Mouse (Mus musculus): ENCODE data around the gene Samd8. TPM values are rescaled to one million over a fixed set of nuclear protein-coding genes. Genes with fewer than 3 reads are reported as not detected.

The Samd8 gene
- polyA plus RNA-seq, 1 experiment: 0.47 TPM

GRCm38 (mm10) chr14:21813847-21814246, 63.5 kb downstream of the Samd8 start:
- Histone ChIP-seq H3K9me3 (ENCODE audit: control insufficient read depth, low read length) (no peaks in the 10 kb centered on the region), H3K27me3 (ENCODE audit: control insufficient read depth) (no peaks in the 10 kb centered on the region), H3K36me3 (ENCODE audit: control insufficient read depth) (no peaks in the 10 kb centered on the region), H3K4me3 (replicated peaks) (no peak overlapping the region), H3K4me1 (ENCODE audit: control insufficient read depth) (peaks cover 28% of the 10 kb centered on the region)
- TF ChIP-seq TAL1 (IDR thresholded peaks at IDR 0.05; ENCODE audit: low read length) (no peak), GATA1 (IDR thresholded peaks at IDR 0.05; ENCODE audit: low read length) (no peak)

DNA sequence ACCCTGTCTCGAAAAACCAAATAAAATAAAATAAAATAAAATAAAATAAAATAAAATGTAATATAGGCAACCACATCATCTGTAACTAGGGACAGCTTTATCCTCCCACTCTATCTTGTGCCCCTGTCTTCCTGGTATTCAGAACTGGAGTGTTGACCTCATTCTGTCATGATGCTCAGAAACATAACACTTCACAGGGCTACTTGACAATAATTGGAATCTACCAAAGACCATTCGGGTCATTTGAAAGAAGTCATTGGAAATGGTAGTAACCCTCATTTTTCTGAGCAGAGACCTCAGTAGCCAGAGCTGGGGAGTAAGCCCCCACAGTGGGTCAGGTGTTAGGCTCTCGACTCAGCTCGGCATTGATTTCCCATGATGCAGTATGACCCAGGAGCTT, 64.3 kb downstream of the Samd8 start:
- no peak for TF ChIP-seq GATA1 (IDR thresholded peaks at IDR 0.05; ENCODE audit: low read length)
- TF ChIP-seq TAL1 (IDR thresholded peaks at IDR 0.05; ENCODE audit: low read length): no peak
- H3K9me3 ChIP-seq (ENCODE audit: control insufficient read depth, low read length): no peaks in the 10 kb centered on the region
- no peaks in the 10 kb centered on the region for H3K36me3 ChIP-seq (ENCODE audit: control insufficient read depth)
- no peak overlapping the region for H3K4me3 ChIP-seq (replicated peaks)
- peaks cover 28% of the 10 kb centered on the region for H3K4me1 ChIP-seq (ENCODE audit: control insufficient read depth)
- H3K27me3 ChIP-seq (ENCODE audit: control insufficient read depth): no peaks in the 10 kb centered on the region

GRCm38 (mm10) chr14:21816255-21816654, 65.9 kb downstream of the Samd8 start:
- no peak overlapping the region for H3K4me3 ChIP-seq (replicated peaks)
- H3K4me1 ChIP-seq (ENCODE audit: control insufficient read depth): peaks cover 31% of the 10 kb centered on the region
- no peaks in the 10 kb centered on the region for H3K36me3 ChIP-seq (ENCODE audit: control insufficient read depth)
- no peaks in the 10 kb centered on the region for H3K9me3 ChIP-seq (ENCODE audit: control insufficient read depth, low read length)
- no peak for TF ChIP-seq GATA1 (IDR thresholded peaks at IDR 0.05; ENCODE audit: low read length)
- TF ChIP-seq TAL1 (IDR thresholded peaks at IDR 0.05; ENCODE audit: low read length): no peak
- H3K27me3 ChIP-seq (ENCODE audit: control insufficient read depth): no peaks in the 10 kb centered on the region

DNA sequence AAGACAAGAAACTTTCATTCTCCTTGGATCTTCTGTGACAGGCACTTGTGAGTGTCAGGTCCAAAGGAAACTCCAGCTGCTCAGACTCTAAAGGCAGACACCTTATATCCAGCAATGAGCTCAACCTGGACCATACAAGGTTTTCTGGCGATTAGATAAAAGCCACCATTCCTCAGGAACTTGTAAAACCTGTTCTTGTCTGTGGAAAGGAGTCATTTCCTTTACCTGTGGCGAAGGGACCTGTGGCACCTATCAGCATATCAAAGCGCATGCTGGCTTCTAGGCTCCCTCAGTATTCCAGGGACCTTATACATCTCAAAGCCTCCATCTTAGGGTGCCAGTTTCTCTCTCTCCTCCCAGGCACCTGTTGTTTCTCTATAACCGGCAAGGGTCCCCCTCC, 67.1 kb downstream of the Samd8 start:
- TF ChIP-seq GATA1 (IDR thresholded peaks at IDR 0.05; ENCODE audit: low read length): no peak
- TF ChIP-seq TAL1 (IDR thresholded peaks at IDR 0.05; ENCODE audit: low read length): no peak
- Histone ChIP-seq H3K4me1 (ENCODE audit: control insufficient read depth) (peaks cover 33% of the 10 kb centered on the region), H3K36me3 (ENCODE audit: control insufficient read depth) (no peaks in the 10 kb centered on the region), H3K4me3 (replicated peaks) (no peak overlapping the region), H3K9me3 (ENCODE audit: control insufficient read depth, low read length) (no peaks in the 10 kb centered on the region), H3K27me3 (ENCODE audit: control insufficient read depth) (no peaks in the 10 kb centered on the region)

DNA sequence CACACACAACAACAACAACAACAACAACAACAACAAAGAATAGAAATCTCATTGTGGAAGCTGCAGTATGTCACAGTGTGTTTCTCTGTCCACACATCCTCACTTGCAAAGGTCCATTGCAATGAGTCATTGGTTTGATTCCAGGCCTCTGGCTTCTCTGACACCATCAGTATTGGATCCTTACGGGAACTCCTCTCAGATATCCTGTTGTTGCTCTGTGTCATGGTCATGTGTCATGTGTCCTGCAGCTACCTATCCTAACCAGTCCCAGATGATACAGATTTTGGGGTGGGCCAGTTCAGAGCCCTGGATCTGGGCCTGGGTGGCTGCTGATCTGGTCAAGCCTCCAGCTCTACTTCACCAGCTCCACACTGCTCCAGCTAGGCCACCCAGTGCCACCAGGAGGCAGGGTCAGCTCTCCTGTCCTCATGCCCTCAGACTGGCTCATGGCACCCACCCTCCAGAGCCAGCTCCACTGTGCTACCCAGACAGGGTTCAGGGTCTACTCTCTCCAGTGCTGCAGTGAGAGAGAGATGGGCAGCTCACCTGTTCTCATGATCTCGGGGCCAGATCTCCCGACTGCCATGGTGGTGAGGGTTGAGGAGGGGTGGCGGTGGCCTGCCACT, 70.7 kb downstream of the Samd8 start:
- H3K4me3 ChIP-seq (replicated peaks): no peak overlapping the region
- H3K4me1 ChIP-seq (ENCODE audit: control insufficient read depth): peaks cover 45% of the 10 kb centered on the region
- no peak for TF ChIP-seq TAL1 (IDR thresholded peaks at IDR 0.05; ENCODE audit: low read length)
- no peak for TF ChIP-seq GATA1 (IDR thresholded peaks at IDR 0.05; ENCODE audit: low read length)
- H3K36me3 ChIP-seq (ENCODE audit: control insufficient read depth): no peaks in the 10 kb centered on the region
- H3K27me3 ChIP-seq (ENCODE audit: control insufficient read depth): no peaks in the 10 kb centered on the region
- H3K9me3 ChIP-seq (ENCODE audit: control insufficient read depth, low read length): no peaks in the 10 kb centered on the region

DNA sequence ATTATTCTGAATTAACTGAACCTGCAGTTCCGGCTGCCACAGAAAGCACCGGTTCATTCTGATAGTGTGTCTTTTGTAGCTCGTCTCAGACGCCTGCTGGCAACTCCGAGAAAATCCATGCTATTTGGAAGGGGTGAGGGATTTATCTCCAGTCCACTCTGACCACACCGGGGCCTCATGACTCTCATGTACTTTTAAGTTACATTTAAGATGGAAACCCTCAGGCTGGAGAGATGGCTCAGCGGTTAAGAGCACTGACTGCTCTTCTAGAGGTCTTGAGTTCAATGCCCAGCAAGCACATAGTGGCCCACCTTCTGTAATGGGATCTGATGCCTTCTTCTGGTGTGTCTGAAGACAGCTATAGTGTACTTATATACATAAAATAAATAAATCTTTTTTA, 72.0 kb downstream of the Samd8 start:
- TF ChIP-seq GATA1 (IDR thresholded peaks at IDR 0.05; ENCODE audit: low read length): no peak
- no peak for TF ChIP-seq TAL1 (IDR thresholded peaks at IDR 0.05; ENCODE audit: low read length)
- H3K4me3 ChIP-seq (replicated peaks): no peak overlapping the region
- H3K9me3 ChIP-seq (ENCODE audit: control insufficient read depth, low read length): no peaks in the 10 kb centered on the region
- no peaks in the 10 kb centered on the region for H3K36me3 ChIP-seq (ENCODE audit: control insufficient read depth)
- H3K4me1 ChIP-seq (ENCODE audit: control insufficient read depth): peaks cover 51% of the 10 kb centered on the region
- no peaks in the 10 kb centered on the region for H3K27me3 ChIP-seq (ENCODE audit: control insufficient read depth)

DNA sequence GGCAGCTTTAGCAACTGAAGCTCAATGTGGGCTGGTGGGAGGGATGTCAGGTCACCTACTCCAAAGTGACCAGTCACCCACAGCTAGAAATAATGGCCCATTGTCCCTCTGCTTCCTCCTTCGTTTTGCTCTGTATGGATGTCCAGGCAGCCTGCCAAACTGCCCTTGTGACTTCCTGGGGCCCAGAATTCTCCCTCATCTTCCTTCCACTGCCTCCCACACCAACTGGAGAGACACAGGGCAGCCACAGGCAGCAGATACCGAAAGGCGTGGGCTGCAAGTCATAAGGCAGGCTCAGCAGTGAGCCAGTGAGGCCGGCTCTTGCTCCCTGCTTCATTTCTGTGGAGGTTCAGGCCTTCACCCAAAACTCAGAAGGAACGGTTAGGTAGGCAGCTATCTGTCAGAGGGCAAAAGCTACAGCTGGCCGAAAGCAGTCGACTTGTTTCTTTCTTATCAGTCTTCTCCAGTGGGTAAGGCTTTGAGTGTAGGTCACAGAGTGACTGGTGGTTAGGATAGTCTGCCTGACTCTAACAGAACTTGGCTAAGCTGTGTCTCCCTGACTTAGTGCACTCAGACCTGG, 72.6 kb downstream of the Samd8 start:
- Histone ChIP-seq H3K27me3 (ENCODE audit: control insufficient read depth) (no peaks in the 10 kb centered on the region), H3K4me1 (ENCODE audit: control insufficient read depth) (peaks cover 51% of the 10 kb centered on the region), H3K4me3 (replicated peaks) (peak overlapping the region; percentile 15), H3K9me3 (ENCODE audit: control insufficient read depth, low read length) (no peaks in the 10 kb centered on the region), H3K36me3 (ENCODE audit: control insufficient read depth) (no peaks in the 10 kb centered on the region)
- TF ChIP-seq TAL1 (IDR thresholded peaks at IDR 0.05; ENCODE audit: low read length): peak; percentile 73
- TF ChIP-seq GATA1 (IDR thresholded peaks at IDR 0.05; ENCODE audit: low read length): peak; percentile 30; the same call in 1 of the 2 replicates

GRCm38 (mm10) chr14:21823897-21824296, 73.6 kb downstream of the Samd8 start:
- H3K4me3 ChIP-seq (replicated peaks): no peak overlapping the region
- H3K4me1 ChIP-seq (ENCODE audit: control insufficient read depth): peaks cover 59% of the 10 kb centered on the region
- no peaks in the 10 kb centered on the region for H3K36me3 ChIP-seq (ENCODE audit: control insufficient read depth)
- TF ChIP-seq TAL1 (IDR thresholded peaks at IDR 0.05; ENCODE audit: low read length): no peak
- no peak for TF ChIP-seq GATA1 (IDR thresholded peaks at IDR 0.05; ENCODE audit: low read length)
- H3K27me3 ChIP-seq (ENCODE audit: control insufficient read depth): no peaks in the 10 kb centered on the region
- no peaks in the 10 kb centered on the region for H3K9me3 ChIP-seq (ENCODE audit: control insufficient read depth, low read length)

DNA sequence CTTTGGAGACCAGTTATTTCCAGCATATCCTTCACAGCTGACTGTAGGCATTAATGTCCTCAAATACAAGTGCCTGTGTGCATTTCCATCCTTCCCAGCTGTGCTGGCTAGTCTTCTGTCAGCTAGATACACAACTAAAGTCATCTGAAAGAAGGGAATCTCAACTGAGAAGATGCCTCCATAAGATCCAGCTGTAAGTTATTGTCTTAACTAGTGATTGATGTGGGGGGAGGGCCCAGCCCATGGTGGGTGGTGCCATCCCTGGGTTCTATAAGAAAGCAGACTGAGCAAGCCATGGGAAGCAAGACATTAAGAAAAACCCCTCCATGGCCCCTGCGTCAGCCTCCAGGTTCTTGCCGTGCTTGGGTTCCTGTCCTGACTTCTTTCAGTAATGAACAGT, 74.6 kb downstream of the Samd8 start, which contains the start of gene Vdac2:
Gene Vdac2 (plus strand): TSS at position 301 of the 400 bp plus-strand sequence.
- no peak within 1 kb of the TSS for H3K4me3 ChIP-seq (replicated peaks)
- H3K4me1 ChIP-seq (ENCODE audit: control insufficient read depth): peaks cover 67% of the 10 kb centered on the region
- H3K36me3 ChIP-seq (ENCODE audit: control insufficient read depth): no peaks in the 10 kb centered on the region
- TF ChIP-seq TAL1 (IDR thresholded peaks at IDR 0.05; ENCODE audit: low read length) (no peak), GATA1 (IDR thresholded peaks at IDR 0.05; ENCODE audit: low read length) (no peak)
- no peaks in the 10 kb centered on the region for H3K9me3 ChIP-seq (ENCODE audit: control insufficient read depth, low read length)
- H3K27me3 ChIP-seq (ENCODE audit: control insufficient read depth): no peaks in the 10 kb centered on the region
